Mouse (Mus musculus): ENCODE measurements around the gene Tmem171.

DNA sequence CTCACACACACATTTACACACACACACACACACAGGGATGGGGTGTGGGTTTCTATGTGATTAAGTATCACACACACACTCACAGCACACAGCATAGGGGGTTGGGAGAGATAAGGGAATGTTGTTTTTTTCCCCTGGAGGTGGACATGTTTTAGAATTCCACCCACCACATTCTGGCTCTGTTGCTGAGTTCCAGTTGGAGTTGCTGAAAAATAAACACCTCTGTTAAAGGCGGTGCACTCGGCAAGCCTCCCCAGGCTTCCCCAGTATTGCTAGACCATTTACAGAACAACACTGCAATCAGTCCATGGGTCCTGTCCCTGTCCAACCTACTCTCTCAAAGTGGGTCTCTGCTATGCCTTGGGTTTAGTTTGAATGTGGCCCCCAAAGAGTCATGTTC lies 42.4 kb downstream of the Tmem171 start:
- no peak for TF ChIP-seq POLR2A (IDR thresholded peaks at IDR 0.05; ENCODE audit: extremely low read depth, insufficient read depth, low read length)
- no peak for TF ChIP-seq CTCF (IDR thresholded peaks at IDR 0.05; ENCODE audit: extremely low read depth, insufficient read depth, low read length)

Data from cortical plate, adult 2 months (tissue).